Mouse (Mus musculus) limb, embryonic 14.5 days (tissue): ENCODE measurements at regions not wholly inside any gene's neighbourhood (a gene's known extent, or its start where the extent isn't known, plus 50 kb on each side); places are given as distances from the start of the nearest gene placed in this dataset.

Experiments used
- ATAC-seq: fragments of 200-750 bp; cut with Nextera tagmentation; 2 replicates; pipeline ENCODE4 v1.8.0; 2017; ENCODE audit warnings: low read depth, moderate number of reproducible peaks, moderate TSS enrichment; ENCODE audit not compliant: low FRiP score
- DNase-seq: peaks from one replicate; pipeline ENCODE4 v3.0.0-alpha.2; 2015; ENCODE audit warnings: low spot score
- H3K27ac ChIP-seq: fragments of 300-500 bp; sonication (generic); replicated peaks from 2 replicates; pipeline ENCODE4 v1.5.1; 2014; ENCODE audit warnings: low read depth, mild to moderate bottlenecking, low read length, moderate library complexity, mixed read lengths
- H3K27me3 ChIP-seq: fragments of 300-500 bp; sonication (generic); 2 replicates; pipeline ENCODE4 v1.6.1; 2014; ENCODE audit warnings: low read length, mixed read lengths; ENCODE audit not compliant: control insufficient read depth, insufficient read depth
- H3K36me3 ChIP-seq: fragments of 300-500 bp; sonication (generic); 2 replicates; pipeline ENCODE4 v1.6.1; 2014; ENCODE audit warnings: mild to moderate bottlenecking, low read length, moderate library complexity, mixed read lengths; ENCODE audit not compliant: control insufficient read depth, insufficient read depth
- H3K4me1 ChIP-seq: fragments of 300-500 bp; sonication (generic); 2 replicates; pipeline ENCODE4 v1.6.1; 2014; ENCODE audit warnings: antibody characterized with exemption, low read length, mixed read lengths; ENCODE audit not compliant: control insufficient read depth, insufficient read depth
- H3K4me2 ChIP-seq: fragments of 300-500 bp; sonication (generic); replicated peaks from 2 replicates; pipeline ENCODE4 v1.6.1; 2014; ENCODE audit warnings: low read depth, mild to moderate bottlenecking, low read length, moderate library complexity; ENCODE audit not compliant: severe bottlenecking
- H3K4me3 ChIP-seq: fragments of 300-500 bp; sonication (generic); replicated peaks from 2 replicates; pipeline ENCODE4 v1.5.1; 2014; ENCODE audit warnings: low read length
- H3K9ac ChIP-seq: fragments of 300-500 bp; sonication (generic); 2 replicates; pipeline ENCODE4 v1.6.1; 2014; ENCODE audit warnings: mild to moderate bottlenecking, low read depth, low read length, moderate library complexity; ENCODE audit not compliant: severe bottlenecking
- H3K9me3 ChIP-seq: fragments of 300-500 bp; sonication (generic); 2 replicates; pipeline ENCODE4 v1.6.1; 2016; ENCODE audit warnings: low read length; ENCODE audit not compliant: control insufficient read depth
- POLR2A ChIP-seq: fragments of 200-500 bp; IDR thresholded peaks from 2 replicates; pipeline ENCODE4 v1.8.0; 2012; ENCODE audit warnings: inconsistent platforms, mild to moderate bottlenecking, moderate library complexity, borderline replicate concordance; ENCODE audit not compliant: insufficient read depth, insufficient read length; ENCODE audit errors: extremely low read depth
- WGBS: fragments of 180-500 bp; shearing (Covaris S2); extraction: QIAGEN DNeasy Blood & Tissue Kit; methylation state at CpG from one replicate; pipeline ENCODE4 v1.1.7; 2014; 5-methylcytosine and 5-hydroxymethylcytosine counted together

- Histone ChIP-seq H3K27me3 (no peaks in the 10 kb centered on the region), H3K9me3 (no peaks in the 10 kb centered on the region), H3K9ac (no peak overlapping the region), H3K4me3 (no peak overlapping the region), H3K27ac (no peak overlapping the region), H3K4me1 (peaks cover 2% of the 10 kb centered on the region; the same call in 1 of the 2 replicates), H3K4me2 (no peak overlapping the region), H3K36me3 (no peaks in the 10 kb centered on the region)
- TF ChIP-seq POLR2A: no peak
- DNase-seq: no peak
- WGBS: 77% methylated on average over 4 of the region's 4 CpGs
- ATAC-seq: no peak
Observed at GRCm38 (mm10) chr11:28993270-28993847, 137.2 kb upstream of the Pnpt1 start.

- DNase-seq: no peak
- Histone ChIP-seq H3K36me3 (no peaks in the 10 kb centered on the region), H3K4me3 (no peak overlapping the region), H3K27ac (no peak overlapping the region), H3K4me1 (peaks cover 11% of the 10 kb centered on the region), H3K9me3 (no peaks in the 10 kb centered on the region), H3K27me3 (no peaks in the 10 kb centered on the region), H3K9ac (no peak overlapping the region), H3K4me2 (no peak overlapping the region)
- WGBS: 54% methylated on average over 3 of the region's 3 CpGs
- TF ChIP-seq POLR2A: no peak
- ATAC-seq: no peak
Observed at GRCm38 (mm10) chr11:28998314-28999106, 132.0 kb upstream of the Pnpt1 start.

- H3K4me1 ChIP-seq: peaks cover 11% of the 10 kb centered on the region
- no peak overlapping the region for H3K4me3 ChIP-seq
- no peak overlapping the region for H3K9ac ChIP-seq
- H3K9me3 ChIP-seq: no peaks in the 10 kb centered on the region
- 19% methylated on average over 1 of the region's 1 CpGs for WGBS
- H3K4me2 ChIP-seq: no peak overlapping the region
- H3K27ac ChIP-seq: no peak overlapping the region; the same call in 1 of the 2 replicates
- DNase-seq: no peak
- H3K27me3 ChIP-seq: no peaks in the 10 kb centered on the region
- H3K36me3 ChIP-seq: no peaks in the 10 kb centered on the region
- no peak for TF ChIP-seq POLR2A
- ATAC-seq: no peak
Observed at GRCm38 (mm10) chr11:28999196-28999595, 131.3 kb upstream of the Pnpt1 start.

- Histone ChIP-seq H3K4me1 (peaks cover 11% of the 10 kb centered on the region), H3K9ac (no peak overlapping the region), H3K27me3 (no peaks in the 10 kb centered on the region), H3K27ac (no peak overlapping the region; the same call in 1 of the 2 replicates), H3K36me3 (no peaks in the 10 kb centered on the region), H3K4me3 (no peak overlapping the region), H3K4me2 (no peak overlapping the region), H3K9me3 (no peaks in the 10 kb centered on the region)
- no peak for ATAC-seq
- no peak for TF ChIP-seq POLR2A
- WGBS: 30% methylated on average over 3 of the region's 3 CpGs
- no peak for DNase-seq
Observed at GRCm38 (mm10) chr11:28999620-29000019, 130.9 kb upstream of the Pnpt1 start.

- Histone ChIP-seq H3K4me2 (no peak overlapping the region), H3K36me3 (no peaks in the 10 kb centered on the region), H3K27me3 (no peaks in the 10 kb centered on the region), H3K9me3 (no peaks in the 10 kb centered on the region), H3K4me1 (peaks cover 11% of the 10 kb centered on the region), H3K27ac (no peak overlapping the region), H3K9ac (no peak overlapping the region), H3K4me3 (no peak overlapping the region)
- ATAC-seq (no peak), DNase-seq (no peak)
- TF ChIP-seq POLR2A: no peak
- 56% methylated on average over 2 of the region's 2 CpGs for WGBS
Observed at GRCm38 (mm10) chr11:29000212-29000611, 130.3 kb upstream of the Pnpt1 start.
